Mouse (Mus musculus) midbrain, embryonic 15.5 days (tissue): Measurements from ENCODE around the gene Birc2. TPM values are rescaled to one million over a fixed set of nuclear protein-coding genes. Genes with fewer than 3 reads are reported as not detected.

Experiments used
- ATAC-seq: fragments of 200-750 bp; cut with Nextera tagmentation; replicated peaks from 2 replicates; pipeline ENCODE4 v1.8.0; 2017; ENCODE audit warnings: moderate TSS enrichment
- H3K27ac ChIP-seq: fragments of 300-500 bp; sonication (generic); 2 replicates; pipeline ENCODE4 v1.5.1; 2015; ENCODE audit warnings: mild to moderate bottlenecking, inconsistent platforms
- H3K27me3 ChIP-seq: fragments of 300-500 bp; sonication (generic); replicated peaks from 2 replicates; pipeline ENCODE4 v1.6.1; 2015; ENCODE audit warnings: inconsistent platforms
- H3K36me3 ChIP-seq: fragments of 300-500 bp; sonication (generic); replicated peaks from 2 replicates; pipeline ENCODE4 v1.6.1; 2015; ENCODE audit warnings: inconsistent platforms
- H3K4me1 ChIP-seq: fragments of 300-500 bp; sonication (generic); 2 replicates; pipeline ENCODE4 v1.6.1; 2015; ENCODE audit warnings: inconsistent platforms
- H3K4me2 ChIP-seq: fragments of 300-500 bp; sonication (generic); 2 replicates; pipeline ENCODE4 v1.6.1; 2015; ENCODE audit warnings: inconsistent platforms, mild to moderate bottlenecking, moderate library complexity
- H3K4me3 ChIP-seq: fragments of 300-500 bp; sonication (generic); 2 replicates; pipeline ENCODE4 v1.5.1; 2015; ENCODE audit warnings: mild to moderate bottlenecking, inconsistent platforms
- H3K9ac ChIP-seq: fragments of 300-500 bp; sonication (generic); 2 replicates; pipeline ENCODE4 v1.6.1; 2015; ENCODE audit warnings: mild to moderate bottlenecking, inconsistent platforms
- H3K9me3 ChIP-seq: fragments of 300-500 bp; sonication (generic); 2 replicates; pipeline ENCODE4 v1.6.1; 2016; ENCODE audit warnings: inconsistent platforms
- WGBS: fragments of 180-500 bp; shearing (Covaris S2); methylation state at CpG from one replicate; pipeline ENCODE4 v1.1.7; 2015; ENCODE audit warnings: mixed read lengths; 5-methylcytosine and 5-hydroxymethylcytosine counted together
- polyA plus RNA-seq: library from polyadenylated mRNA; unstranded; fragments of >200 nt; fragmentation: Nextera tagmentation; extraction: Ambion mirVana; gene quantifications from 2 replicates; pipeline ENCODE4 v1.2.1, GENCODE M21; 2015

The Birc2 gene
- polyA plus RNA-seq: 42.3 and 45.5 TPM in 2 replicates

- peak; percentile 98 for ATAC-seq
- no peaks in the 10 kb centered on the region for H3K9me3 ChIP-seq
- peak within 1 kb of the TSS; percentile 99 for H3K27ac ChIP-seq
- peak within 1 kb of the TSS; percentile 73 for H3K4me2 ChIP-seq
- under 1% methylated on average over 67 of the region's 68 CpGs for WGBS
- no peaks in the 10 kb centered on the region for H3K27me3 ChIP-seq
- H3K4me1 ChIP-seq: peaks cover 35% of the 10 kb centered on the region
- peak within 1 kb of the TSS; percentile 70 for H3K4me3 ChIP-seq
- peak within 1 kb of the TSS; percentile 87 for H3K9ac ChIP-seq
- no peaks in the 10 kb centered on the region; the same call in 1 of the 2 replicates for H3K36me3 ChIP-seq
Observed at GRCm38 (mm10) chr9:7836905-7837805, at the start of gene Birc2. Gene Birc2, minus strand, starts transcription at chr9:7837064.

- Histone ChIP-seq H3K4me1 (no peaks in the 10 kb centered on the region), H3K4me2 (no peak overlapping the region), H3K9me3 (no peaks in the 10 kb centered on the region), H3K36me3 (no peaks in the 10 kb centered on the region), H3K27ac (no peak overlapping the region), H3K27me3 (no peaks in the 10 kb centered on the region), H3K4me3 (no peak overlapping the region), H3K9ac (no peak overlapping the region)
- ATAC-seq: no peak
- 97% methylated on average over 3 of the region's 3 CpGs for WGBS
Observed at GRCm38 (mm10) chr9:7884346-7884745, 47.5 kb upstream of the Birc2 start.

GRCm38 (mm10) chr9:7882304-7882865 is 45.5 kb upstream of the Birc2 start:
- Histone ChIP-seq H3K4me1 (no peaks in the 10 kb centered on the region), H3K4me3 (no peak overlapping the region), H3K9ac (no peak overlapping the region), H3K36me3 (no peaks in the 10 kb centered on the region), H3K27me3 (no peaks in the 10 kb centered on the region), H3K27ac (no peak overlapping the region), H3K9me3 (no peaks in the 10 kb centered on the region), H3K4me2 (no peak overlapping the region)
- ATAC-seq: no peak
- 93% methylated on average over 1 of the region's 1 CpGs for WGBS

GRCm38 (mm10) chr9:7873511-7874211 is 36.8 kb upstream of the Birc2 start:
- no peak for ATAC-seq
- 93% methylated on average over 8 of the region's 8 CpGs for WGBS
- H3K9ac ChIP-seq: no peak overlapping the region
- H3K4me1 ChIP-seq: peaks cover 4% of the 10 kb centered on the region
- no peaks in the 10 kb centered on the region for H3K36me3 ChIP-seq
- H3K4me2 ChIP-seq: no peak overlapping the region
- no peaks in the 10 kb centered on the region for H3K27me3 ChIP-seq
- no peak overlapping the region for H3K4me3 ChIP-seq
- H3K9me3 ChIP-seq: no peaks in the 10 kb centered on the region
- no peak overlapping the region for H3K27ac ChIP-seq

- peak within 1 kb of the TSS; percentile 41 for H3K9ac ChIP-seq
- H3K4me3 ChIP-seq: peak within 1 kb of the TSS; percentile 47
- H3K4me2 ChIP-seq: peak within 1 kb of the TSS; percentile 96
- H3K27me3 ChIP-seq: no peaks in the 10 kb centered on the region
- ATAC-seq: peak; percentile 90
- H3K9me3 ChIP-seq: no peaks in the 10 kb centered on the region
- WGBS: 9% methylated on average over 26 of the region's 26 CpGs
- H3K36me3 ChIP-seq: no peaks in the 10 kb centered on the region
- H3K4me1 ChIP-seq: peaks cover 4% of the 10 kb centered on the region
- H3K27ac ChIP-seq: no peak within 1 kb of the TSS
Observed at GRCm38 (mm10) chr9:7872775-7873439, 36.0 kb upstream of the Birc2 start, which contains the start of gene Birc3. Gene Birc3, minus strand, starts transcription at chr9:7873186.

- 16% methylated on average over 23 of the region's 23 CpGs for WGBS
- peak; percentile 79 for ATAC-seq
- peak overlapping the region; percentile 41 for H3K9ac ChIP-seq
- peak overlapping the region; percentile 96 for H3K4me2 ChIP-seq
- H3K9me3 ChIP-seq: no peaks in the 10 kb centered on the region
- no peak overlapping the region for H3K27ac ChIP-seq
- peaks cover 4% of the 10 kb centered on the region for H3K4me1 ChIP-seq
- no peaks in the 10 kb centered on the region for H3K36me3 ChIP-seq
- H3K27me3 ChIP-seq: no peaks in the 10 kb centered on the region
- peak overlapping the region; percentile 47 for H3K4me3 ChIP-seq
Observed at GRCm38 (mm10) chr9:7872044-7872774, 35.3 kb upstream of the Birc2 start.

GRCm38 (mm10) chr9:7871316-7872043 is 34.6 kb upstream of the Birc2 start:
- Histone ChIP-seq H3K4me3 (no peak overlapping the region), H3K36me3 (no peaks in the 10 kb centered on the region), H3K27me3 (no peaks in the 10 kb centered on the region), H3K4me2 (no peak overlapping the region), H3K9me3 (no peaks in the 10 kb centered on the region), H3K4me1 (peaks cover 4% of the 10 kb centered on the region), H3K27ac (no peak overlapping the region), H3K9ac (no peak overlapping the region)
- WGBS: 62% methylated on average over 4 of the region's 4 CpGs
- ATAC-seq: no peak; the same call in 1 of the 2 replicates

- H3K27ac ChIP-seq: no peak overlapping the region
- H3K4me2 ChIP-seq: no peak overlapping the region
- H3K36me3 ChIP-seq: no peaks in the 10 kb centered on the region
Observed at GRCm38 (mm10) chr9:7870556-7871315, 33.9 kb upstream of the Birc2 start.

GRCm38 (mm10) chr9:7868838-7869491 is 32.1 kb upstream of the Birc2 start:
- Histone ChIP-seq H3K27ac (no peak overlapping the region), H3K4me3 (no peak overlapping the region), H3K36me3 (no peaks in the 10 kb centered on the region), H3K9me3 (no peaks in the 10 kb centered on the region), H3K9ac (no peak overlapping the region), H3K27me3 (no peaks in the 10 kb centered on the region), H3K4me2 (no peak overlapping the region), H3K4me1 (peaks cover 4% of the 10 kb centered on the region)
- WGBS: 91% methylated on average over 4 of the region's 4 CpGs
- ATAC-seq: no peak

More at GRCm38 (mm10) chr9:7870556-7871315, 33.9 kb upstream of the Birc2 start:
- H3K27me3 ChIP-seq: no peaks in the 10 kb centered on the region
- no peak overlapping the region for H3K4me3 ChIP-seq
- 91% methylated on average over 10 of the region's 10 CpGs for WGBS
- no peak overlapping the region for H3K9ac ChIP-seq
- no peak for ATAC-seq
- no peaks in the 10 kb centered on the region for H3K9me3 ChIP-seq
- peaks cover 4% of the 10 kb centered on the region for H3K4me1 ChIP-seq

- H3K4me2 ChIP-seq: no peak overlapping the region
- 94% methylated on average over 3 of the region's 3 CpGs for WGBS
- no peak overlapping the region for H3K4me3 ChIP-seq
Observed at GRCm38 (mm10) chr9:7867981-7868380, 31.1 kb upstream of the Birc2 start.

More at GRCm38 (mm10) chr9:7867981-7868380, 31.1 kb upstream of the Birc2 start:
- Histone ChIP-seq H3K9me3 (no peaks in the 10 kb centered on the region), H3K36me3 (no peaks in the 10 kb centered on the region), H3K9ac (no peak overlapping the region), H3K27me3 (no peaks in the 10 kb centered on the region), H3K4me1 (peaks cover 4% of the 10 kb centered on the region), H3K27ac (no peak overlapping the region)
- ATAC-seq: no peak
